Mouse (Mus musculus) layer of hippocampus, adult 2 months (tissue): ENCODE data around the gene Magi1. TPM values are rescaled to one million over a fixed set of nuclear protein-coding genes. Genes with fewer than 3 reads are reported as not detected.
A peak's percentile ranks its signal among the peaks of the same experiment; 100 is the strongest.

Source experiments
- DNase-seq, 2 experiments: peaks; one replicate each; pipeline ENCODE4 v3.0.0; 2022; ENCODE audit warnings: low spot score in 2 of 2
- H3K27ac ChIP-seq: fragments of 200-600 bp; 2 replicates; pipeline ENCODE4 v1.8.1; 2022
- H3K4me3 ChIP-seq: fragments of 200-600 bp; 2 replicates; pipeline ENCODE4 v1.8.1; 2022; ENCODE audit warnings: mild to moderate bottlenecking
- CTCF ChIP-seq: fragments of 200-600 bp; conservative IDR thresholded peaks from 2 replicates; pipeline ENCODE4 v1.8.1; 2022; ENCODE audit warnings: antibody characterized with exemption, mild to moderate bottlenecking, moderate library complexity
- total RNA-seq, 2 experiments: library from RNA; stranded (reverse); gene quantifications; 2 replicates each; pipeline ENCODE4 v1.2.3; 2021

Magi1 gene
- total RNA-seq, 2 experiments from 2014 or later: 46.5 to 48.8 TPM

DNA sequence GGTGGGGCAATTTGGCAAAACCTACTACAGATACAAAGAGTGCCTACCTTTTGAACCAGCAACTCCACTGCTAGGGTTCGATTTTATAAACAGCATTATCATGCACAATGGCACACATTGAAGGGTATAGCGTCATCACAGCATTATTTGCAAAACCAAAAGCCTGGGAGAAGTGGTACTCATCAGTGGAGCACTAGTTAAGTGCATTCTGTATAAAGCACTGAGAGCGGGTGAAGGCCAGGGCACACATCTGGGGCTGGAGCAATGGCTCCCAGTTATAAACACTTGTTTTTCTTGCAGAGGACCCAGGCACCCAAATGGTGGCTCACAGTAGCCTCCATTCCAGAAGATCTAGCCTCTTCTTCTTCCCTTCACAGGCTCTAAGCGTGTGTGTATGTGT is 67.9 kb downstream of the Magi1 start:
- DNase-seq: no peak
- Histone ChIP-seq H3K4me3 (no peak overlapping the region), H3K27ac (no peak overlapping the region)
- no peak for TF ChIP-seq CTCF

DNA sequence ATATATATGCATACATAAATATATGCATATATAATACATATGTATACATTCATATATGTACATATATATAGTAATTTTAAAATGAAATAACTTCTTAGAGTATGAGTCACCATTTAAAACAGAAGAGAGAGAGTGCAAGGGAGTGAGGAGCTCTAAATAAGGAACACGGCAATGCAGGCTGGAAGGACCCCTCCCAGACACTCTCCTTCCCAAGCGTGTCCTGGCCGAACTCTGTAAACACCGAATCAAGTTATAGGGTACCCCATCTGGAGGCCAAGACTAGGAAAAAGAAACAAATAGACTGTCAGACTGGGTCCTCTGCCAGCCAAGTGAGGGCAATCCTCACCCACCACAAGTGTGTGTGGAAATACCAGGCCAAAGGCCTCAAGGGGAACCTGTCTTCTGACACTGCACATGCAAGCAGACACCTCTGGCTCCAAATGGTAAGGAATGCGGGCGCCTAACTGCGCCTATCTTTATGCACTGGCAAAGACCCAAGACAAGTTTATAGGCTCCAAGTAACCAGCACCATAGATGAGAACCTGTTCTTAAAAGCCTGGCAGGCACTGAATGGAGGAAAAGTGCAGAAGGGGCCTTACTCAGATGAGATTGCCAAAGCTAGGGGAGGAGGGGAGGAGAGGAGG is 68.7 kb downstream of the Magi1 start:
- no peak for TF ChIP-seq CTCF
- no peak for DNase-seq
- H3K4me3 ChIP-seq: no peak overlapping the region
- no peak overlapping the region for H3K27ac ChIP-seq

DNA sequence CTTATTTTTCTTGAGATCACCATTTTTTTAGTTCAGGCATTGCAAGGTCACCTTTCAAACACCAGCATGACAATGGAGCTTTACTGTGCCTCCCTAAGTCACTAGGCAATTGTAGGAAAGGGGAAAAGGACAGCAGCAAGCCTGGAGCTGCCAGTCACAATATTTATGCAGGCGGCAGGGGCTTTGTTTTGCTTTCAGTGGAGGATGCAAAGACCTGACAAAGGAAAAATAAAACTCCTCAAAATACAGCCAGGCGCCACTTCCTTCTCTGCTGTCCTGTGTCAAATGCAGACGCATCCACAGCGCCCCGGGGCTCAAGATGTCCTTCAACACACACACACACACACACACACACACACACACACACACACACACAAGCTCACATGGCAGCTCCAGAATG is 77.8 kb downstream of the Magi1 start:
- no peak for TF ChIP-seq CTCF
- H3K27ac ChIP-seq: no peak overlapping the region
- no peak for DNase-seq
- no peak overlapping the region for H3K4me3 ChIP-seq

DNA sequence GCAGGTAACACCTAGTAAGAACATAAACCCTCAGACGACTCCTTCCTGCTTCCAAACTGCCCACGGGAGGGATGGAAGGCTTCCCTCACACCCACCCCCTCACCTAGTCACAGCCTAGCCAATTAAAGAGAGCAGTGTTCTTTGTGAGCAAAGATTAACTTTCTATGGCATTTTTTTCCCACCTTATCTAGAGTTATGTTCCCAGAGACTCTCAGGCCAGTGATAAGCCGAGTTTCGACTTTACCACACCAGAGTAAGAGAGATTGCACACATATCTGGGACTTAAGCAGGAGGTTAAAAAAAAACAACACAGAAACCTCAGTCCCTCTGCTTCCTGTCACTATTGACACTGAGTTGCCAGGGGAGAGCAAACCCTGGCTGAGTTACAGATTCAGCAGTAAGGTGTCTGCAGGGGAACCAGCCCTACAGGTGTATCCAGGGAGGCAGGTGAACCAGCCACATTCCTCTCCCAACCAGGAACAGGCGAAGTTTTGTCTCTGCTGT is 80.0 kb downstream of the Magi1 start:
- TF ChIP-seq CTCF: no peak
- Histone ChIP-seq H3K4me3 (no peak overlapping the region), H3K27ac (no peak overlapping the region)
- no peak for DNase-seq

DNA sequence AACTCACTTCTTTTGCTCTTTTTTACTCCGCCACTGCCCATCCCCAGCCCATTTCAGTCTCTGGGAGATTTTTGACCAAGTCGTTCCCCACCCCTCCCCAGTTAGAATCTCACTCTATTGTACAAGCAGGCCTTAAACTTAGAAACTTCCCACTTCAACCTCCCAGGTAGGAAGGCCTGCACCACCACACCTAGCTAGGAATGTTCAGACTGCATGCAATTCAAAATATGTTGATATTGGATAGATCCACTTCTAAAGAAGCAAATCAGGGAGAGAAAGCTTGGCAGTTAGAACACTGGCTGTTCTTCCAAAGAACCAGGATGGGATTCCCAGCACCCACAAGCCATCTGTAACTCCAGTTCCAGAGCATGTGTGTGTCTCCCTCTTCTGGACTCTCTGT is 81.8 kb downstream of the Magi1 start:
- no peak overlapping the region for H3K27ac ChIP-seq
- TF ChIP-seq CTCF: no peak
- DNase-seq: no peak
- no peak overlapping the region for H3K4me3 ChIP-seq

DNA sequence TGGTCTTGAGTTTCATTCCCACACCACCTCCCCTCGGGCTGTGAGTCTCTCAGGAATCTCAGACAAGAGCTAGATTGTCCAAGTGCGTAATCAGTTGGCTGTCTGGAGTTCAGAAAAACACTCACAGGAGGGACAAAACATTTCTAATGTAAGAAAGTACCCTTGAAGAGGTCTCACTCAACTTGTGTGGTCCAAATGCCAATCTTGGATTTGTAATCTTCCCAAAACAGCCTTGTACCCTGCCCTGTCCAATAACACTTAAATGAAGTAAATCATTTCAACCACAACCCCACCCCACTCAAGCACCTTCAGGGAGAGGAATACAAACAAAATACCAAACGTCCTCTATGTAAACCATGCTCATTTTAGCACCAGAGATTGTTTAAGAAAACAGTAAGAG is 82.8 kb downstream of the Magi1 start:
- H3K4me3 ChIP-seq: no peak overlapping the region
- no peak for DNase-seq
- no peak for TF ChIP-seq CTCF
- H3K27ac ChIP-seq: no peak overlapping the region

DNA sequence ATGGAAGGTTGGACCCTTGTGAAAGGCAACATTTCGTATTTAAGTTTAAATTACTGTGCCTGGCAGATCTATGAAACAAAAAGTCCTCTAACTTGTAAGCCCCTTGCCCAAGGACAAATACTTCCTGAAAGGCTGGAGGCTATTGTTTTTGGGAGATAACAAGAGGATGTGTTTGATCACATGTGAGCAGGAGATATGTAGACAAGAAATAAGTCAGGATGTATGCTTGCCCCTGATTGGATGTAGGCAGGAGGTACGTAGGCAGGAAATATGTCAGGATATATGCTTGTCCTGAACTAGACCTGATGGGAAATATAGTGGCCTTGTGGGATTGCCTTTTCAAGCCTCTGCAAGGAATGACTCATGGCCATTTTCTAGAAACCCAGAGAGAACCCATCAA is 84.0 kb downstream of the Magi1 start:
- Histone ChIP-seq H3K27ac (no peak overlapping the region), H3K4me3 (no peak overlapping the region)
- no peak for DNase-seq
- no peak for TF ChIP-seq CTCF

DNA sequence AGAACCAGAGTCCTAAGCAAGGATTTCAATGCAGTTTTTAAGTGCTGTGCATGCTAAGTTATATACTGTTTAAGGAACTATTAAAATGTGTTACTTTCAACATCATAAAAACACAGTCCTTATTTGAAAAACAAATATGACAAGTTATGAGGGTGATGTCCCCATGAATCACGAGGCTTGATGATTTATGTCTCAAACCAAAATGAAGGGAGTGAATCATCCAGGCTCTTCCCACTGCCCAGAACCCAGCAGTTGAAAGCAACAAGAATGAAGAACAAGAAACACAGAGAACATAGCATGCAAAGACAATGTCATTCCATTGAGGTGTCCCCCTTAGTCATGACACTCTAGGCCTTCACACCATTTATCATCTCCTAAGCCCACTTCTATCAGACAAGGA is 85.9 kb downstream of the Magi1 start:
- H3K27ac ChIP-seq: no peak overlapping the region
- TF ChIP-seq CTCF: no peak
- no peak overlapping the region for H3K4me3 ChIP-seq
- no peak for DNase-seq

DNA sequence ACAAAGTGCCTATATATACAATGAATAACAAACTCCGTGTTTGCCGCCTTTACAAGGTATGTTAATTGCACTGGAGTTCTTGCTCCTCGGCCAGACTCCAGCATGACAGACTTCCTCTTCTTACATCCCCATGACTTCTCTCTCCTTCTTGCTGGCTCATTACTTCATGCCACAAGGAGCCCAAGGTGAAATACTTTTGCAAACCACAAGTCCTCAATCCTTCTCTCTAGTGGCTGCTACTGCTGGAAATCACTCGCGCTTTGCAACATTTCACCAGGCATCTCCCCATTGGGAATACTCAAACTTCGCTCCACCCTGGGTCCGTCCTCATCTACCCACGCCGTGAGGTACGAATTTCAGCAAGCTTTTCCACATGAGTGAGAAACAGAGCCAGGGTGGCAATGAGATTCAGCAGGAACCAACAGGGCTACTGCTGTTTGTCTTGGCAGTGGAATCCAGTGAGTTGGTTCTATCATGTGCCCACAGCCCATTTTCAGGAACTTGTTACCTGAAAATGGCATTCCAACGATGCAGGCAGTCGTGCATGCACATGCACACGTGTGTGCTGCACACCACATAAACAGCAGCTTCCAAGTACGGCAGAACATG is 88.3 kb downstream of the Magi1 start:
- no peak overlapping the region for H3K27ac ChIP-seq
- no peak for TF ChIP-seq CTCF
- no peak for DNase-seq
- H3K4me3 ChIP-seq: no peak overlapping the region

DNA sequence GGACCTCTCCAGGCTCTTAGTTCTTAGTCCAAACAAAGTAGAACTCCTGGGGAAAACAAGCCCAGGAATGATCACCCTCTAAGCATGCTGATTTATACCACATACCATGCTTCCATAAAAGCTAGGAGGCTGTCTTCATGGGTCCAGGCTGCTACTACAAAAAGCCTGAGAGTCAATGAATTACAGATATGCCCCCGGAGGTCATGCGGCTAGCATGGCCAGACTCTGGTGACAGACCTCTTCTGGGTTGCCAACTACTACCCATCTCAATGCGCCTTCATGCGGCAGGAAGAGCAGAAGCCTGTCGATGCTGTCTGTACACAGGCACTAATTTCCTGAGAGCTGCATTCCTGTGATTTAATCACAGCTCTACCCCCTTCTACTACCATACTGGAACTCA is 92.9 kb downstream of the Magi1 start:
- Histone ChIP-seq H3K4me3 (no peak overlapping the region), H3K27ac (no peak overlapping the region)
- TF ChIP-seq CTCF: no peak
- no peak for DNase-seq

DNA sequence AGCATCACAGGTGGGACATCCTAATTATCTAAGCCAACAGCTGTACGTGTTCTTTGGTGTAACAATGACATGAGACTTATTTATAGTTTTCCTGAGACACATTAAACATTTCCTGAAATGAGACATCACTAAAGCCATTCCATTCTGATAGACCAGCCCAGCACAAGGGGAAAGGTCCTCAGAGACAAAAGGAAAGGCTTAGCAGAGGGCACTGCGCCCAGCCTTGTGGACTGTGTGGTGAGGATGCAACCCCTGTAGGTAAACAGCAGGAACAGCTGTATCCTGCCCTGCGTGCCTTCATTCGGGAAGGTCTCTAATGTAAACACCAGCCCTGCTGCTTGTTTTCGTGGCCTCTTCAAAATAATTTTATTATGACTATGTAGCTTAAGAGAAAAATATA is 94.3 kb downstream of the Magi1 start:
- TF ChIP-seq CTCF: no peak
- Histone ChIP-seq H3K27ac (no peak overlapping the region), H3K4me3 (no peak overlapping the region)
- no peak for DNase-seq

DNA sequence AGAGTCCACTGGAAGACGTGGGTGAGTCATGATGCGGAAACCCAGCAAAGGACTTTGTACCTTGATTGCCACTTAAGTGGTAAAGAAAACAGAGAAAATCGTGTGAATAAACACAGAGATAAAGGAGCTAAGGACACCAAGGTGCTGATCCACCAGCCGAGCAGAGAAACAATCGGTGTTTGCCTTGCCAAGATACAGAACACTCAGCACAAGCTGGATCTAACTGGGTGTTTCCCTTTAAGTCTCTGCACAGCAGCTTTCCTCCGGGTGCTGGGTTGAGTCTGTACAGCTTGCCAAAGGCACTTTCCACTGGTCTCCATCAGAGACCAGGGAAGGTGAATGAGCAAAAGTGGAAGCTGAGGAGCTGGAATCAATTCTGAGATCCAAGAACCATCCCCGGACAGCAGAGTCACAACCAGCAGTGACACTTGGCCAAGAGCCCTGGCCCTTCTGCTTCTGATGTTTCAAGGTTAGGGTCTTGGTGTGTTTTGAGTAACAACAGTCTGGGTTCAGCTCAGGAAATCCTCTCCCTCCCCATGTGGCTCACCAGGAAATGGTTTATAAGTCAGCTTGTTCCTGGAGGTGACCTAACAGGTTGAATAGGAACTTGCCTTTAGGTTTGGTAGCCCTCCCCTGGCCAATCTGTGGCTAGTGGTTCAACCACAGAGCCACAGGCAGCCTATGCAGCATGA is 96.9 kb downstream of the Magi1 start:
- no peak for TF ChIP-seq CTCF
- no peak overlapping the region for H3K4me3 ChIP-seq
- H3K27ac ChIP-seq: no peak overlapping the region
- DNase-seq: no peak

DNA sequence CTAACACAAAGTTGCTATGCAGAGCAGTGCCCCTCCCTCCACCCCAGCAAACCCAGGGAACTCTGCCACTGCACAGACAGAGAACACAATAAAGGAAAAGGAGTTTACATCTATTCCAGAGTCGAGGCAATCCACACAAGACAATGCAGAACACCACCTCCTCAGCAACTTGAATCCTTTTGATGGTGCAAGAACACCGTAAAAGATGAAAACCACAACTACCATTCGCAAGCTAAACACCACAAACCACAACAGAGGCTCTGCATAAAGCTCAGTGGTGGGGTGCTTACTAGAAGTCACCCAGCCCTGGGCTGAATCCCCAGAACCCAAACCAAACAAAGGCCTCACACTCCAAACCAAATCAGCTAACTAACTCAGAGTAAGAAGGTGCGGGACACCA is 99.4 kb downstream of the Magi1 start:
- DNase-seq: no peak
- no peak for TF ChIP-seq CTCF
- H3K4me3 ChIP-seq: no peak overlapping the region
- H3K27ac ChIP-seq: no peak overlapping the region

DNA sequence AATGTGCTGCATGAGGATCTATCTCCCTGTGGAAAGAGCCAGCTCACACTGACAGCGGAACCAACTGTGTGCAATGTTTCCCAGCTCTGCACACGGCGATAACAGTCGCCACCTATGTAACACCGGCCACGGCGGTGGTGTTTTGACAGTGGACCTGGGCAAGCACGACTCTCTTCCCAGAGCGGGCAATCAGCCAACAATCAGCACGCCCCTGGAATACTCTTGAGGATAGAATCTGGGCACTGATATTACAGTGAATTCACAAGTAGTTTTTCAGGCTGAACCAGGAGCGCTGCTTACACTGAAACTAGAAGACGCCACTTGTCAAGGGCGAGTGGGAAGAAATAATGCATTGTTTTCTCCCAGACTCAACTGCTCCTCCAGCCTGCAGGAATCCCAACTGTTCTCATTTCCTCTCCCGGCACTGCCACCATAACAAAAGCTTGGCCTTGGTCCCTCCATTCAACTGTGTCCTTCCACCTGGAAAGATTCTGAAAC is 100.3 kb downstream of the Magi1 start:
- no peak for DNase-seq
- TF ChIP-seq CTCF: no peak
- H3K4me3 ChIP-seq: peak overlapping the region; percentile 34
- H3K27ac ChIP-seq: no peak overlapping the region
